Mouse (Mus musculus) small intestine, adult 2 months (tissue): ENCODE data around the gene Zfp523. TPM values are rescaled to one million over a fixed set of nuclear protein-coding genes. Genes with fewer than 3 reads are reported as not detected.

Experiments used
- H3K27ac ChIP-seq: fragments of 200-500 bp; 2 replicates; pipeline ENCODE4 v1.5.1; 2012; ENCODE audit warnings: low read depth, low read length, control low read depth, inconsistent platforms; ENCODE audit not compliant: insufficient read depth
- H3K27me3 ChIP-seq: fragments of 200-500 bp; 2 replicates; pipeline ENCODE4 v1.6.1; 2012; ENCODE audit warnings: mild to moderate bottlenecking, moderate library complexity, low read length, inconsistent platforms; ENCODE audit not compliant: control insufficient read depth, insufficient read depth
- H3K36me3 ChIP-seq: fragments of 200-500 bp; 2 replicates; pipeline ENCODE4 v1.6.1; 2012; ENCODE audit warnings: mild to moderate bottlenecking, low read length, control low read depth, inconsistent platforms; ENCODE audit not compliant: control insufficient read depth, insufficient read depth
- H3K4me1 ChIP-seq: fragments of 200-500 bp; 2 replicates; pipeline ENCODE4 v1.6.1; 2012; ENCODE audit warnings: low read length, inconsistent platforms, mixed read lengths; ENCODE audit not compliant: control insufficient read depth, insufficient read depth, insufficient read length
- H3K4me3 ChIP-seq: fragments of 200-500 bp; 2 replicates; pipeline ENCODE4 v1.5.1; 2012; ENCODE audit warnings: low read depth, mild to moderate bottlenecking, control low read depth, inconsistent platforms, low read length, moderate library complexity
- CTCF ChIP-seq: fragments of 200-500 bp; IDR thresholded peaks from 2 replicates; pipeline ENCODE4 v1.5.1; 2012; ENCODE audit warnings: low read depth, mild to moderate bottlenecking, control low read depth, inconsistent platforms, low read length, moderate library complexity, mixed read lengths; ENCODE audit not compliant: insufficient replicate concordance, insufficient read length; ENCODE audit errors: extremely low read depth
- POLR2A ChIP-seq: fragments of 200-500 bp; IDR thresholded peaks from 2 replicates; pipeline ENCODE4 v1.6.1; 2012; ENCODE audit warnings: low read depth, mild to moderate bottlenecking, control low read depth, inconsistent platforms, low read length, moderate library complexity
- WGBS: fragments of 180-500 bp; shearing (Covaris S2); methylation state at CpG from one replicate; pipeline ENCODE4 v1.1.7; 2018; 5-methylcytosine and 5-hydroxymethylcytosine counted together
- polyA plus RNA-seq: library from polyadenylated mRNA; depleted of rRNA; stranded (reverse); fragments of >200 nt; gene quantifications from 2 replicates; pipeline ENCODE4 v1.2.3, GENCODE M21; 2012

Gene Zfp523
- polyA plus RNA-seq, 1 experiment = 39.8 TPM

GRCm38 (mm10) chr17:28161310-28161881, 15.5 kb upstream of the Zfp523 start:
- no peak for TF ChIP-seq CTCF
- no peak for TF ChIP-seq POLR2A
- Histone ChIP-seq H3K27ac (no peak overlapping the region), H3K27me3 (no peaks in the 10 kb centered on the region), H3K4me1 (no peaks in the 10 kb centered on the region; the same call in 1 of the 2 replicates), H3K4me3 (no peak overlapping the region), H3K36me3 (no peaks in the 10 kb centered on the region)
- WGBS = 41% methylated on average over 11 of the region's 11 CpGs

GRCm38 (mm10) chr17:28163666-28164065, 13.3 kb upstream of the Zfp523 start:
- 10% methylated on average over 6 of the region's 6 CpGs for WGBS
- H3K4me1 ChIP-seq = no peaks in the 10 kb centered on the region; the same call in 1 of the 2 replicates

GRCm38 (mm10) chr17:28170460-28171305, 6.2 kb upstream of the Zfp523 start:
- no peak overlapping the region for H3K4me3 ChIP-seq
- H3K4me1 ChIP-seq = no peaks in the 10 kb centered on the region; the same call in 1 of the 2 replicates
- TF ChIP-seq POLR2A (no peak), CTCF (no peak)
- WGBS = 67% methylated on average over 6 of the region's 6 CpGs
- no peaks in the 10 kb centered on the region for H3K36me3 ChIP-seq
- no peak overlapping the region for H3K27ac ChIP-seq
- H3K27me3 ChIP-seq = no peaks in the 10 kb centered on the region

More at GRCm38 (mm10) chr17:28163666-28164065, 13.3 kb upstream of the Zfp523 start:
- TF ChIP-seq POLR2A (no peak), CTCF (peak; percentile 95)
- Histone ChIP-seq H3K4me3 (no peak overlapping the region), H3K27me3 (no peaks in the 10 kb centered on the region), H3K27ac (no peak overlapping the region), H3K36me3 (no peaks in the 10 kb centered on the region)

GRCm38 (mm10) chr17:28172690-28173089, 4.2 kb upstream of the Zfp523 start:
- Histone ChIP-seq H3K27me3 (no peaks in the 10 kb centered on the region), H3K4me3 (no peak overlapping the region), H3K36me3 (no peaks in the 10 kb centered on the region), H3K4me1 (peaks cover 4% of the 10 kb centered on the region; the same call in 1 of the 2 replicates), H3K27ac (no peak overlapping the region)
- TF ChIP-seq POLR2A (no peak), CTCF (no peak)
- 60% methylated on average over 9 of the region's 9 CpGs for WGBS

GRCm38 (mm10) chr17:28177540-28178046, 664 bp downstream of the Zfp523 start:
- H3K36me3 ChIP-seq = no peaks in the 10 kb centered on the region
- peak overlapping the region; percentile 68; the same call in 1 of the 2 replicates for H3K27ac ChIP-seq

GRCm38 (mm10) chr17:28180331-28180730, 3.4 kb downstream of the Zfp523 start:
- TF ChIP-seq CTCF (no peak), POLR2A (no peak)
- H3K4me3 ChIP-seq = no peak overlapping the region
- 53% methylated on average over 4 of the region's 4 CpGs for WGBS
- no peaks in the 10 kb centered on the region for H3K27me3 ChIP-seq
- H3K36me3 ChIP-seq = no peaks in the 10 kb centered on the region
- peak overlapping the region; percentile 26; the same call in 1 of the 2 replicates for H3K27ac ChIP-seq
- peaks cover 4% of the 10 kb centered on the region; the same call in 1 of the 2 replicates for H3K4me1 ChIP-seq

More at GRCm38 (mm10) chr17:28177540-28178046, 664 bp downstream of the Zfp523 start:
- H3K4me3 ChIP-seq = peak overlapping the region; percentile 100
- no peaks in the 10 kb centered on the region for H3K27me3 ChIP-seq
- WGBS = 5% methylated on average over 21 of the region's 22 CpGs
- H3K4me1 ChIP-seq = peaks cover 4% of the 10 kb centered on the region; the same call in 1 of the 2 replicates
- TF ChIP-seq POLR2A (no peak), CTCF (no peak)
